ENCODE assay signal across 1 mouse cellular context in genomic region chr7:25026452-25026851, GRCm38 (mm10).
TF ChIP-seq lines count a peak whose summit lies in the region.

No protein-coding gene starts in this region.

TF ChIP-seq in MEL, 35 proteins besides CTCF, POLR2A, EP300 and RAD21 (continued from another document):
- TF ChIP-seq MYB (IDR thresholded peaks at IDR 0.05; ENCODE audit: low read depth, low read length) (no peak), SMC3 (IDR thresholded peaks at IDR 0.05; ENCODE audit: low read depth, low read length) (no peak)
